Mouse (Mus musculus) urinary bladder, postnatal 36 days (tissue): ENCODE measurements at regions not wholly inside any gene's neighbourhood (a gene's known extent, or its start where the extent isn't known, plus 50 kb on each side); places are given as distances from the start of the nearest gene placed in this dataset.

Experiments
- DNase-seq, 2 experiments: peaks; one replicate each; pipeline ENCODE4 v3.0.0; 2022; ENCODE audit warnings: low spot score in 2 of 2, mixed read lengths in 1 of 2

DNA sequence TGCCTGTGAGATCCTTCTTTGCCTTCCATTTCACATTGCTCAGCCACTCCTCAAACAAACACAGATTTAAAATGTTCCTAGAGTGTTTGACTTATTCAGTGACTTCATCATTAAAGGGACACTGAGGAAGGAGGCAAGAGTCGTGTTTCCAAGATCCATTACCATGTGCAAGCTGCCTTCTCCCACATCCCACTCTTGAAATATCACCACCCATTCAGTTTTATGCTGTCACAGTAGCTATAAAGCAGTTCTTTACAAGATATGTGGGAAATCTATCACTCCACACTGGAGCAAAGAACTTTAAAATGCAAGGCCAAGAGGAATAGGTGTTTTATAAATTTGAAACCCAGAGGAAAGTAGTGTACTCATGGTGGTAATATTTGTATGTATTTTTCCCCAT is 110.2 kb upstream of the Gm12695 start:
- DNase-seq: no peak

DNA sequence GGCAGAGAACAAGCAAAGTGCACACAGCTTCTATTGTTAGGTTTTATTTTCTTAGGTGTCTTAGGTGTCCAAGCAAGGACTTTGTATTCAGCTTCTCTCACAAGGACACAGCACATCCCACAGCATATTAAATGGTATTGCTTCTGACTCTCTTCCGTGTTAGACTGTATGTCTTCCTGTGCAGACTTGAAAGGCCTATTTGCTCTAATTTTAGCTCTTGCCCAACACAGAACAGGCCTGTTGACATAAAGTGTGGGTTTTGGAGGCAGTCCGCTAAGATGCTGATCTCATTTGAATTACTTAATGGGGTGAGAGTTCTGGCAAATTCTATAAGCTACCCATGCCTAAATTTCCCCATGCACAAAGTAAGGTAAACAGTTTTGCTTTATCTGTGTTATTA is 96.1 kb upstream of the Gm12695 start:
- DNase-seq: no peak

DNA sequence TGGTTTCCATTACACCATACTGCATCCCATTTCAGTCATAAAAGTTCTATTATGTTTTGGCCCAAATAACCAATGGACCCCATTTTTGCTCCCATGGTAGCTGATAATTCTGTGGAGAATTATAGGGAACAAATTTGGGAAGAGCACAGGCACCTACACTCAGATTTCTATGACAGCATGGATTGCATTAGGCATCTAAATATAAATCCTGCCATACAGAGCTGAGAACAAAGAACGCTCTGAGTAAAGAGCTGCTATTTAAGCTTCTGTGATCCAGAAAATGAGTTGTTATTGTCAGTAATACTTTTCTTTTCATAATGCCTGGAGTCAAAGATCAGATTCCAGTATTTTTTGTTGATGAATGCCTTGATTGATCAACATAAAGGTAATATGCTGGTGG is 93.0 kb upstream of the Gm12695 start:
- no peak for DNase-seq

DNA sequence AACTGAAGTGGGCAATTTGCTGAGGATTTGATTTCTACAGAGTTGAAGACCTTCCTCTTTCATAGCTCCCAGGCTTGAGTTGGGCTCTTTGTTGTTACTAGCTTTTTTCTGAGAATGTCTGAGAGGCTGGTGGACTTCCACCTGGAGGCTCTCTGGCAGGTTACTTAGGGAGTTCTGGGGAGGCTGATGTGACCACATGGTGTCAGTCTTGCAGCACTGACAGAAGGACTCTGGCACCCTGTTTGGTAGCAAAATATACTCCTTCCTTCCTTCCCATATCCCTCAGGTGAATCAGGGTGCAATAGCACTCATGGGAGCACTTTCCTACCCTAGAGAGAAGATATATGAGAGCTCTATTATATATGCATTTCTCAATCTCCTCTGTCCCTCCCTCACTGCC is 89.7 kb upstream of the Gm12695 start:
- DNase-seq: peak in 1 of 2 experiments; percentile 4

DNA sequence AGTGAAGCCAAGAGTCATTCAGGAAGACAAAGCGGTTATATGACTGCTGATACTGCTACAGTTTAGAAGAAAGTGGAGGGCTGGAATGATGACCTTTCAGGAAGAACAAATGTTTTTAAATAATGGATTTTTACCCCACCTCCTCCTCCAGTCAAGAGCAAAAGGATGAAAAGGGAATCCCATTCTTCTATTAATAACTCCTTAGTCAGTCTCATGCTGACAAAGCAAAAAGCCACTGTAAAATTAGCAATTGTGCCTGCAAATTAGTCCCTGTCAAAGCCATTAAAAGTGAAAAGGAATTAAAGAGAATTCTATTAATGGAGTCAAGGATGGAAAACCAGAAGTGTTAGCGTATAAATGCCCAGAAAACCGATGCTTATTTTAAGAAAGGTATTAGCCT is 60.2 kb upstream of the Gm12695 start:
- no peak for DNase-seq
